Mouse (Mus musculus): Measurements from ENCODE around the gene Zfp658. TPM values are rescaled to one million over a fixed set of nuclear protein-coding genes. Genes with fewer than 3 reads are reported as not detected.
A peak's percentile ranks its signal among the peaks of the same experiment; 100 is the strongest.

The Zfp658 gene
- polyA plus RNA-seq, 1 experiment: 0.90 TPM

GRCm38 (mm10) chr7:43562651-43563070 lies 605 bp downstream of the Zfp658 start:
- peaks cover 8% of the 10 kb centered on the region for H3K36me3 ChIP-seq (ENCODE audit: control insufficient read depth, insufficient read depth)
- H3K79me3 ChIP-seq (ENCODE audit: low read depth): peaks cover 1% of the 10 kb centered on the region

GRCm38 (mm10) chr7:43563300-43563699 lies 1.2 kb downstream of the Zfp658 start:
- Histone ChIP-seq H3K79me2 (ENCODE audit: control insufficient read depth, insufficient read depth) (peaks cover 18% of the 10 kb centered on the region), H3K36me3 (ENCODE audit: control insufficient read depth, insufficient read depth) (peaks cover 14% of the 10 kb centered on the region), H3K79me3 (ENCODE audit: low read depth) (peaks cover 1% of the 10 kb centered on the region), H3K27me3 (ENCODE audit: control insufficient read depth, insufficient read depth, insufficient read length) (no peaks in the 10 kb centered on the region), H3K4me3 (ENCODE audit: insufficient read depth, poor library complexity, severe bottlenecking) (no peak overlapping the region), H3ac (ENCODE audit: control insufficient read depth, insufficient read length, low read depth) (no peak overlapping the region)
- TF ChIP-seq USF1 (IDR thresholded peaks at IDR 0.05; ENCODE audit: low read depth) (no peak), CTCF (IDR thresholded peaks at IDR 0.05; ENCODE audit: control insufficient read depth, insufficient read depth, insufficient read length) (no peak), FOSL1 (IDR thresholded peaks at IDR 0.05; ENCODE audit: insufficient read depth, low read length, poor library complexity, severe bottlenecking) (no peak), CEBPB (IDR thresholded peaks at IDR 0.05; ENCODE audit: low read depth) (no peak), MYOG (IDR thresholded peaks at IDR 0.05; ENCODE audit: control insufficient read depth, extremely low read depth, insufficient read length) (no peak), MYOD1 (IDR thresholded peaks at IDR 0.05; ENCODE audit: control insufficient read depth, insufficient read length, low read depth) (no peak), MAX (IDR thresholded peaks at IDR 0.05) (no peak)

More at GRCm38 (mm10) chr7:43562651-43563070, 605 bp downstream of the Zfp658 start:
- H3K4me3 ChIP-seq (ENCODE audit: insufficient read depth, poor library complexity, severe bottlenecking): peak overlapping the region; percentile 52
- H3K27me3 ChIP-seq (ENCODE audit: control insufficient read depth, insufficient read depth, insufficient read length): no peaks in the 10 kb centered on the region
- TF ChIP-seq CEBPB (IDR thresholded peaks at IDR 0.05; ENCODE audit: low read depth): no peak
- TF ChIP-seq FOSL1 (IDR thresholded peaks at IDR 0.05; ENCODE audit: insufficient read depth, low read length, poor library complexity, severe bottlenecking): no peak
- no peak for TF ChIP-seq USF1 (IDR thresholded peaks at IDR 0.05; ENCODE audit: low read depth)
- no peak for TF ChIP-seq MAX (IDR thresholded peaks at IDR 0.05)
- no peak for TF ChIP-seq MYOG (IDR thresholded peaks at IDR 0.05; ENCODE audit: control insufficient read depth, extremely low read depth, insufficient read length)
- no peak for TF ChIP-seq CTCF (IDR thresholded peaks at IDR 0.05; ENCODE audit: control insufficient read depth, insufficient read depth, insufficient read length)
- no peak for TF ChIP-seq MYOD1 (IDR thresholded peaks at IDR 0.05; ENCODE audit: control insufficient read depth, insufficient read length, low read depth)
- peaks cover 18% of the 10 kb centered on the region for H3K79me2 ChIP-seq (ENCODE audit: control insufficient read depth, insufficient read depth)
- peak overlapping the region; percentile 54 for H3ac ChIP-seq (ENCODE audit: control insufficient read depth, insufficient read length, low read depth)

GRCm38 (mm10) chr7:43571216-43571615 lies 9.2 kb downstream of the Zfp658 start:
- Histone ChIP-seq H3K79me2 (ENCODE audit: control insufficient read depth, insufficient read depth) (no peaks in the 10 kb centered on the region), H3K27me3 (ENCODE audit: control insufficient read depth, insufficient read depth, insufficient read length) (no peaks in the 10 kb centered on the region), H3K4me3 (ENCODE audit: insufficient read depth, poor library complexity, severe bottlenecking) (no peak overlapping the region), H3K36me3 (ENCODE audit: control insufficient read depth, insufficient read depth) (peaks cover 41% of the 10 kb centered on the region), H3ac (ENCODE audit: control insufficient read depth, insufficient read length, low read depth) (no peak overlapping the region), H3K79me3 (ENCODE audit: low read depth) (no peaks in the 10 kb centered on the region)
- TF ChIP-seq CTCF (IDR thresholded peaks at IDR 0.05; ENCODE audit: control insufficient read depth, insufficient read depth, insufficient read length) (no peak), MYOD1 (IDR thresholded peaks at IDR 0.05; ENCODE audit: control insufficient read depth, insufficient read length, low read depth) (no peak), USF1 (IDR thresholded peaks at IDR 0.05; ENCODE audit: low read depth) (no peak), CEBPB (IDR thresholded peaks at IDR 0.05; ENCODE audit: low read depth) (no peak), FOSL1 (IDR thresholded peaks at IDR 0.05; ENCODE audit: insufficient read depth, low read length, poor library complexity, severe bottlenecking) (no peak)

- H3K79me3 ChIP-seq (ENCODE audit: low read depth): peaks cover 33% of the 10 kb centered on the region
- peak; percentile 8 for TF ChIP-seq USF1 (IDR thresholded peaks at IDR 0.05; ENCODE audit: low read depth)
- TF ChIP-seq MYOG (IDR thresholded peaks at IDR 0.05; ENCODE audit: control insufficient read depth, extremely low read depth, insufficient read length): no peak
- peaks cover 10% of the 10 kb centered on the region for H3K36me3 ChIP-seq (ENCODE audit: control insufficient read depth, insufficient read depth)
- peak within 1 kb of the TSS; percentile 37 for H3ac ChIP-seq (ENCODE audit: control insufficient read depth, insufficient read length, low read depth)
- no peaks in the 10 kb centered on the region for H3K27me3 ChIP-seq (ENCODE audit: control insufficient read depth, insufficient read depth, insufficient read length)
- H3K79me2 ChIP-seq (ENCODE audit: control insufficient read depth, insufficient read depth): peaks cover 47% of the 10 kb centered on the region
- H3K4me3 ChIP-seq (ENCODE audit: insufficient read depth, poor library complexity, severe bottlenecking): peak within 1 kb of the TSS; percentile 68
These were observed 17.6 kb downstream of the Zfp658 start, which contains the start of gene Zfp719 for GRCm38 (mm10) chr7:43579440-43580171. TSS of gene Zfp719 (plus strand) at chr7:43579610.

GRCm38 (mm10) chr7:43580526-43580925 lies 18.5 kb downstream of the Zfp658 start:
- Histone ChIP-seq H3K36me3 (ENCODE audit: control insufficient read depth, insufficient read depth) (peaks cover 18% of the 10 kb centered on the region), H3K27me3 (ENCODE audit: control insufficient read depth, insufficient read depth, insufficient read length) (no peaks in the 10 kb centered on the region), H3K79me3 (ENCODE audit: low read depth) (peaks cover 33% of the 10 kb centered on the region), H3K79me2 (ENCODE audit: control insufficient read depth, insufficient read depth) (peaks cover 47% of the 10 kb centered on the region), H3K4me3 (ENCODE audit: insufficient read depth, poor library complexity, severe bottlenecking) (peak overlapping the region; percentile 68), H3ac (ENCODE audit: control insufficient read depth, insufficient read length, low read depth) (peak overlapping the region; percentile 70)
- no peak for TF ChIP-seq FOSL1 (IDR thresholded peaks at IDR 0.05; ENCODE audit: insufficient read depth, low read length, poor library complexity, severe bottlenecking)
- TF ChIP-seq MYOG (IDR thresholded peaks at IDR 0.05; ENCODE audit: control insufficient read depth, extremely low read depth, insufficient read length): no peak
- no peak for TF ChIP-seq CTCF (IDR thresholded peaks at IDR 0.05; ENCODE audit: control insufficient read depth, insufficient read depth, insufficient read length)
- no peak for TF ChIP-seq CEBPB (IDR thresholded peaks at IDR 0.05; ENCODE audit: low read depth)
- TF ChIP-seq MYOD1 (IDR thresholded peaks at IDR 0.05; ENCODE audit: control insufficient read depth, insufficient read length, low read depth): no peak
- TF ChIP-seq MAX (IDR thresholded peaks at IDR 0.05): no peak
- no peak for TF ChIP-seq USF1 (IDR thresholded peaks at IDR 0.05; ENCODE audit: low read depth)
